Mouse (Mus musculus): Measurements from ENCODE around the gene Calcoco2. TPM values are rescaled to one million over a fixed set of nuclear protein-coding genes. Genes with fewer than 3 reads are reported as not detected.
"Not testable (repeated sequence)": the region's sequence is repeated elsewhere in the genome, so short reads cannot be mapped to it uniquely, and the experiment has no call there.

The Calcoco2 gene
- not detected in 2 replicates for polyA plus RNA-seq (2015; fragmentation: Nextera tagmentation; extraction: Ambion mirVana)

GRCm38 (mm10) chr11:96111751-96112150 lies at the start of gene Calcoco2:
Gene Calcoco2, minus strand, starts transcription at chr11:96111964.
- 41% methylated on average over 14 of the region's 14 CpGs for WGBS (ENCODE audit: insufficient replicate concordance)
- ATAC-seq (ENCODE audit: insufficient read depth) = no peak

DNA sequence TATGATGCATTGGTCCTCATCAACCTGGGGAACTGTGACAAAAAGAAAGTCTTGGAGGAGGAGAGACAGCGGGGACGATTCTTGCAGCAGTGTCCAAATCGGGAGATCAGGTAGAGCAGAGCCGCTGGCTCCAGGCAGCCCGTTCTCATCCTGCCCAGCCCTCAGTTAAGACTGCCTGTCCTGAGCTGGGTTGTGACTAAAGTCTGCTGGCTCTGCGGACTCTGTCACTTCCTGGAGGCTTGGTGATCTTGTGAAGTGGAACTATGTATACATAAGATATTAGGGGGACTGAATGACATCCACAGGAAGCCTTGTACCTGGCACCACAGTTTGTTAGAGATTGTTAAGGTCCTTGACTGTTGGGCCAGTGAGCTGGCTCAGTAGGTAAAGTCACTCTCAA lies 35.7 kb upstream of the Calcoco2 start:
- Histone ChIP-seq H3K36me3 (replicated peaks) (no peaks in the 10 kb centered on the region), H3K4me3 (replicated peaks) (no peak overlapping the region), H3K4me2 (no peak overlapping the region), H3K27ac (replicated peaks) (no peak overlapping the region), H3K4me1 (replicated peaks) (no peaks in the 10 kb centered on the region), H3K27me3 (peaks cover 64% of the 10 kb centered on the region), H3K9ac (no peak overlapping the region), H3K9me3 (replicated peaks) (no peaks in the 10 kb centered on the region)
- ATAC-seq (ENCODE audit: insufficient read depth) = no peak
- WGBS (ENCODE audit: insufficient replicate concordance) = 57% methylated on average over 6 of the region's 6 CpGs

More at GRCm38 (mm10) chr11:96111751-96112150, at the start of gene Calcoco2:
- H3K27me3 ChIP-seq = peaks cover 16% of the 10 kb centered on the region
- H3K27ac ChIP-seq (replicated peaks) = no peak within 1 kb of the TSS
- H3K4me1 ChIP-seq (replicated peaks) = no peaks in the 10 kb centered on the region
- no peaks in the 10 kb centered on the region for H3K9me3 ChIP-seq (replicated peaks)
- H3K36me3 ChIP-seq (replicated peaks) = no peaks in the 10 kb centered on the region
- no peak within 1 kb of the TSS for H3K4me3 ChIP-seq (replicated peaks)
- H3K9ac ChIP-seq = no peak within 1 kb of the TSS
- H3K4me2 ChIP-seq = no peak within 1 kb of the TSS

DNA sequence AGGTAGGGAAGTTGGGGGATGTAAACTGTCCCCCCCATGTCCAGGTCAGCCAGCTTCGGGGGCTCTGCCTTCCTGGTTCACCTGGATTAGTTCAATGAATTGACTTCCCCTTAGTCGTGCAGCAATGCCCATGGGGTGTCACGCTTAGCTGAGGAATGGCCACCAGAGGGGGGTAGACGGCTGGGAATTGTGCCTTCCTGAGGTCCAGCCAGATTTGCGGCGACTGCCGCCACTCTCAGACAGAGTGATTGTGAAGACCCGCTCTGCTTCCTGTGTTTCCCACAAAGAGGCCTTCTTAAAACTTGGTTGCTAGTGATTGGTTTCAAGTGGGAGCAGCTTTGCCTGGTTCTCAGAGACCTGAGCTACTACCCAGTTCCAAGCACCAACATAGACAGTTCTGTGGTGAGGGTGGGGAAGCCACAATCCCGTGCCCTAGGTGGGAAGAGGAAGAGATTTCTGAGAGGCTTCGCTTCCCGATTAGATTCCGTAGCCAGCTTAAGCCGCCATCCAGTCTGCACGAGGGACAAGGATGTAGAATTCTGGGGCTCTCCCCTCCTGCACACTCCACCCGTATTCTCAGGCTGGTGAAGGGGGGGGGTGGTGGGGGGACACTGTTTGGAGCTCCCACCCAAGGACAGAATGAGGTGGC lies 34.0 kb upstream of the Calcoco2 start:
- Histone ChIP-seq H3K9ac (no peak overlapping the region), H3K4me3 (replicated peaks) (no peak overlapping the region), H3K36me3 (replicated peaks) (no peaks in the 10 kb centered on the region), H3K9me3 (replicated peaks) (no peaks in the 10 kb centered on the region), H3K4me2 (no peak overlapping the region), H3K4me1 (replicated peaks) (no peaks in the 10 kb centered on the region), H3K27me3 (peaks cover 52% of the 10 kb centered on the region), H3K27ac (replicated peaks) (no peak overlapping the region)
- WGBS (ENCODE audit: insufficient replicate concordance) = 3% methylated on average over 15 of the region's 15 CpGs
- ATAC-seq (ENCODE audit: insufficient read depth) = no peak

- Histone ChIP-seq H3K4me1 (replicated peaks) (no peaks in the 10 kb centered on the region), H3K27me3 (peaks cover 47% of the 10 kb centered on the region), H3K27ac (replicated peaks) (no peak overlapping the region), H3K9ac (no peak overlapping the region), H3K36me3 (replicated peaks) (no peaks in the 10 kb centered on the region), H3K9me3 (replicated peaks) (no peaks in the 10 kb centered on the region), H3K4me3 (replicated peaks) (no peak overlapping the region), H3K4me2 (no peak overlapping the region)
- 39% methylated on average over 4 of the region's 4 CpGs for WGBS (ENCODE audit: insufficient replicate concordance)
- no peak for ATAC-seq (ENCODE audit: insufficient read depth)
These were observed 32.0 kb upstream of the Calcoco2 start for GRCm38 (mm10) chr11:96143766-96144165.

DNA sequence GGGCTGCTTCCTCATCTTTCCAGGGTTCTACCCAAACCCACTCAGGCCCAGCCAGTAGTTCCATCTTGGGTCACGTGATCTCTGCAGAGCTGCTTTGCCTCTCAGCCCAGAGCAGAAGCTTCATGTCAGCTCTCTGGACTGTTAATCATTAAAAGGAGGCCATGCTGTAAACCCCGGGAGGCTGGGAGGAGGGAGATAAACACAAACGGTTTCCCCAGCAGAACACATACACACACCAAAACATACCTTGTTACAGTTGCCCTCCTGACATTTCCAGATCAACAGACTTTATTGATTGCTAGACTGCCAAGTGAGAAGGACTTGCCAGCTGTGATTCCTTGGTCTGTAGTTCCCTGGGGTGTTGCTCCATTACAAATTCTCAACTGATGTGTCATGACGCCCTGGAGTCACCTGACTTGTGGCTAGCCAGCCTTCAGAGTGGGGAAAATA lies 29.0 kb upstream of the Calcoco2 start:
- H3K9me3 ChIP-seq (replicated peaks) = no peaks in the 10 kb centered on the region
- H3K9ac ChIP-seq = no peak overlapping the region
- H3K4me3 ChIP-seq (replicated peaks) = no peak overlapping the region
- peak; percentile 40 for ATAC-seq (ENCODE audit: insufficient read depth)
- no peaks in the 10 kb centered on the region for H3K4me1 ChIP-seq (replicated peaks)
- H3K27ac ChIP-seq (replicated peaks) = 0 out of 2 replicates have a peak overlapping the region, but pooled peaks have one; percentile 33
- peak overlapping the region; percentile 18 for H3K4me2 ChIP-seq
- WGBS (ENCODE audit: insufficient replicate concordance) = 13% methylated on average over 4 of the region's 4 CpGs
- H3K36me3 ChIP-seq (replicated peaks) = no peaks in the 10 kb centered on the region
- H3K27me3 ChIP-seq = peaks cover 25% of the 10 kb centered on the region

DNA sequence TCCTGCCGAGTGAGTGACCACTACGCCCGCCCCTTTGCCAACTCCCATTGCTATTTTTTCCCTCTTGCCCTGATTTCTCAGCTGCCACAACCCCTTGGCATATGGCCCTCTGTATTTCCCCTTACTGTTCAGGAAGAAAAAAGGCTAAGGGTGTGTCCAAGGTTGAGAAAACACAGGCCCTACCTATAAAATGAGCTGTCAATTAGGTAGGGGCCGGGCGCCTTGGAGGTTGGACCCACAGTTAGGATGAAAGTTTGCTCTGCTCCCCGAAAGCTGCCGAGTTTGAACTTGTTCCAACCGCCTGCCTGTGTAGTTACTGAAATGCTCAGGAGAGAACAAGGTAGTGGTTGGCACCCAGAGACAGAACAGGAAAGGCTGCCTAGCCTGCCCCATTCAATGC lies 24.1 kb upstream of the Calcoco2 start:
- WGBS (ENCODE audit: insufficient replicate concordance) = 72% methylated on average over 8 of the region's 8 CpGs
- Histone ChIP-seq H3K27ac (replicated peaks) (no peak overlapping the region), H3K4me2 (no peak overlapping the region), H3K9ac (no peak overlapping the region), H3K4me3 (replicated peaks) (no peak overlapping the region), H3K36me3 (replicated peaks) (no peaks in the 10 kb centered on the region), H3K4me1 (replicated peaks) (0 out of 2 replicates have a peak, but pooled peaks cover 2% of the 10 kb centered on the region), H3K9me3 (replicated peaks) (no peaks in the 10 kb centered on the region), H3K27me3 (peaks cover 18% of the 10 kb centered on the region)
- ATAC-seq (ENCODE audit: insufficient read depth) = no peak

DNA sequence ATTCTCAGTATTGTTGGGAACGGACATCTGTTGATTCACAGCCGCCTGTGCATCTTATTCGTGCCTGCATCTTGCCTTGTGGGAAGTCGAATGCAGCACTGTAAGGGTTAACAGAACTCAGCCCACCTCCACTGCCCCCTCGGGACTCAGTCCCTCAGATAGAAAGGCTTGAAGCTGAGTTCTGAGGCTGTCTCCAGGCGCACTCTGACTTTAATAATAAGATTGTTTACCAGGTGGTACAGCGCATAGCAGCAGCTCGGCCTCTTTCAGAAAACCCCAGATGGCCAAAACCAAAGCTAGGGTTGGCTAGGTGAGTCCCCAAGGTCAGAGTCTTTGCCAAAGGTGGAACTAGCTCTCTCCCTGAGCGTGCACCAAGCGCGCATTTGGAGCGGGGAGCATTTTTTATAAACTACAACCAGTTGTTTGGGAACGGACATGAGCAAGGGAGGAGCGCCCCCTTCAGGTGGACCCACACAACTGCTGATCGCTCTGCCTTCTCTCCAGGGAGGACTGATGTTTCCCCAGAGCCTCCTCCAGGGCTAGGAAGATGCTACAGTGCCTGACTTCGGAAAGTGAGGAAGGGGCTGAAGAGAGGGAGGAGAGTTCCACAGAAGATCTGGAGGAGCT lies 21.6 kb upstream of the Calcoco2 start, which contains the start of gene Ttll6:
Ttll6 (plus strand) TSS at position 548 of the 627 bp plus-strand sequence.
- Histone ChIP-seq H3K4me3 (replicated peaks) (no peak within 1 kb of the TSS), H3K4me1 (replicated peaks) (0 out of 2 replicates have a peak, but pooled peaks cover 2% of the 10 kb centered on the region), H3K9ac (no peak within 1 kb of the TSS), H3K27ac (replicated peaks) (no peak within 1 kb of the TSS), H3K9me3 (replicated peaks) (no peaks in the 10 kb centered on the region), H3K36me3 (replicated peaks) (no peaks in the 10 kb centered on the region), H3K4me2 (no peak within 1 kb of the TSS; the same call in 1 of the 2 replicates), H3K27me3 (peaks cover 18% of the 10 kb centered on the region)
- no peak for ATAC-seq (ENCODE audit: insufficient read depth)
- 23% methylated on average over 16 of the region's 16 CpGs for WGBS (ENCODE audit: insufficient replicate concordance)

- WGBS (ENCODE audit: insufficient replicate concordance) = 43% methylated on average over 10 of the region's 10 CpGs
These were observed 18.8 kb upstream of the Calcoco2 start for GRCm38 (mm10) chr11:96130606-96131005.

DNA sequence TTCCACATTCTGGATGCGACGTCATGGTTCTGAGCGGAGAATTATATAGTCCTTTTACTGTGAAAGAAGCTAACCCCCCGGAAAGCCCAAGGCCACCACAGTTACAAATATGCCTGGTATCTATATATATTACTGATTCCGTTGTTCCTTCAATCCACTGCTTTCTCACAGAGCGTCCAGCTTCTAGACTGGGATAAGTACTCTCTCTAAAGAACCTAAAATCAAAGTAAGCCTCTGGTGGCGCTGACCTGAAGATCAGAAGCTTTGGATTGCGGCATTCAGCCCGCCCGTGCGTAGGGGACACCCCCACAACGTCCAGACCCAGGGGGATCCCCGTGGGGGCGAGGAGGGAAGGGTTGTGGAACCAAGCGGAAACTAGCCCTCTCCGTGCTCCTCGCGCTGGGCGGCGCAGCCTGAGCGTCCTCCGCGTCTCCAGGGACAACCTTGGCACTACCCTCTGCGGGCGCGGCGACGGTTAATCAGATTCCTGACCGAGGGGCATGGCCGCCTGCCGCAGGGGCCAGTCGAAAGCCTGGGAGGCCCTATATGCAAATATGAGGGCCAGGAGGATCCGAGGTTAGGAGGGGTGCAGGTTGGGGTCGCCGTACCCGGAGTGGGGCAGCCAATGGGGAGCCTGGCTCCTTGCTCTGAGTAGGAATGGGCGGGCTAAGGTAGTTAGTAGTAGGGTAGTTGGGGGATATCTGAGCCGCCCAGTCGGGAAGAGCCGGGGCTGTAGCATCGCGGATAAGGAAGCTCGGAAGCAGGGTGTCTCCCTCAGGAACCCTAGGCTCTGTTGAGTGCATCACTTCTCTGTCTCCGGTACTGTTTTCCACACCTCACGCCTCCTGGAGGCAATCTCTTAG lies 12.5 kb upstream of the Calcoco2 start:
- peaks cover 59% of the 10 kb centered on the region for H3K27me3 ChIP-seq

More at GRCm38 (mm10) chr11:96130606-96131005, 18.8 kb upstream of the Calcoco2 start:
- ATAC-seq (ENCODE audit: insufficient read depth) = no peak
- Histone ChIP-seq H3K4me2 (no peak overlapping the region), H3K4me3 (replicated peaks) (no peak overlapping the region), H3K36me3 (replicated peaks) (no peaks in the 10 kb centered on the region), H3K4me1 (replicated peaks) (0 out of 2 replicates have a peak, but pooled peaks cover 2% of the 10 kb centered on the region), H3K9me3 (replicated peaks) (no peaks in the 10 kb centered on the region), H3K9ac (no peak overlapping the region), H3K27ac (replicated peaks) (no peak overlapping the region), H3K27me3 (peaks cover 24% of the 10 kb centered on the region)

GRCm38 (mm10) chr11:96122806-96123205 lies 11.0 kb upstream of the Calcoco2 start:
- not testable (repeated sequence) for H3K36me3 ChIP-seq (replicated peaks); H3K4me1 ChIP-seq (replicated peaks); H3K9ac ChIP-seq; ATAC-seq (ENCODE audit: insufficient read depth); H3K4me2 ChIP-seq; H3K4me3 ChIP-seq (replicated peaks); H3K27ac ChIP-seq (replicated peaks); H3K9me3 ChIP-seq (replicated peaks)
- peaks cover 59% of the 10 kb centered on the region for H3K27me3 ChIP-seq
- 44% methylated on average over 3 of the region's 4 CpGs for WGBS (ENCODE audit: insufficient replicate concordance)

More for the DNA sequence above, 12.5 kb upstream of the Calcoco2 start:
- WGBS (ENCODE audit: insufficient replicate concordance) = 3% methylated on average over 45 of the region's 45 CpGs
- Histone ChIP-seq H3K9me3 (replicated peaks) (no peaks in the 10 kb centered on the region), H3K4me3 (replicated peaks) (peak overlapping the region; percentile 25; the same call in 1 of the 2 replicates), H3K27ac (replicated peaks) (no peak overlapping the region), H3K4me1 (replicated peaks) (peaks cover 5% of the 10 kb centered on the region; the same call in 1 of the 2 replicates), H3K36me3 (replicated peaks) (no peaks in the 10 kb centered on the region), H3K9ac (no peak overlapping the region), H3K4me2 (peak overlapping the region; percentile 58)
- no peak for ATAC-seq (ENCODE audit: insufficient read depth)
